Mouse (Mus musculus): ENCODE measurements at regions not wholly inside any gene's neighbourhood (a gene's known extent, or its start where the extent isn't known, plus 50 kb on each side); places are given as distances from the start of the nearest gene placed in this dataset.
"Not testable (repeated sequence)": the region's sequence is repeated elsewhere in the genome, so short reads cannot be mapped to it uniquely, and the experiment has no call there.

GRCm38 (mm10) chr10:9331694-9332093, 343.3 kb downstream of the Samd5 start:
- Histone ChIP-seq H3K27ac (ENCODE audit: low read length) (no peak overlapping the region), H3K36me3 (ENCODE audit: insufficient read depth, low read length) (no peaks in the 10 kb centered on the region), H3K9me3 (ENCODE audit: low read length) (no peaks in the 10 kb centered on the region), H3K4me1 (ENCODE audit: insufficient read depth, low read length) (no peaks in the 10 kb centered on the region), H3K4me2 (replicated peaks; ENCODE audit: low read depth, low read length) (no peak overlapping the region), H3K9ac (replicated peaks; ENCODE audit: low read length) (no peak overlapping the region), H3K27me3 (ENCODE audit: insufficient read depth, low read length) (no peaks in the 10 kb centered on the region), H3K4me3 (ENCODE audit: low read length) (no peak overlapping the region)
- ATAC-seq (ENCODE audit: low FRiP score, low TSS enrichment): no peak
- WGBS: 53% methylated on average over 3 of the region's 3 CpGs

GRCm38 (mm10) chr10:9328324-9328723, 346.7 kb downstream of the Samd5 start:
- no peak for ATAC-seq (ENCODE audit: low FRiP score, low TSS enrichment)
- Histone ChIP-seq H3K27ac (ENCODE audit: low read length) (no peak overlapping the region), H3K4me3 (ENCODE audit: low read length) (no peak overlapping the region), H3K9me3 (ENCODE audit: low read length) (no peaks in the 10 kb centered on the region), H3K27me3 (ENCODE audit: insufficient read depth, low read length) (no peaks in the 10 kb centered on the region), H3K9ac (replicated peaks; ENCODE audit: low read length) (no peak overlapping the region), H3K4me1 (ENCODE audit: insufficient read depth, low read length) (no peaks in the 10 kb centered on the region), H3K36me3 (ENCODE audit: insufficient read depth, low read length) (no peaks in the 10 kb centered on the region), H3K4me2 (replicated peaks; ENCODE audit: low read depth, low read length) (no peak overlapping the region)
- 92% methylated on average over 4 of the region's 4 CpGs for WGBS

GRCm38 (mm10) chr10:9327881-9328280, 347.1 kb downstream of the Samd5 start:
- not testable (repeated sequence) for H3K36me3 ChIP-seq (ENCODE audit: insufficient read depth, low read length)

GRCm38 (mm10) chr10:9312326-9312725, 362.7 kb downstream of the Samd5 start:
- H3K4me2 ChIP-seq (replicated peaks; ENCODE audit: low read depth, low read length): no peak overlapping the region
- H3K27me3 ChIP-seq (ENCODE audit: insufficient read depth, low read length): no peaks in the 10 kb centered on the region
- no peak for ATAC-seq (ENCODE audit: low FRiP score, low TSS enrichment)
- no peaks in the 10 kb centered on the region for H3K36me3 ChIP-seq (ENCODE audit: insufficient read depth, low read length)
- no peak overlapping the region for H3K4me3 ChIP-seq (ENCODE audit: low read length)
- WGBS: 92% methylated on average over 6 of the region's 6 CpGs
- no peaks in the 10 kb centered on the region for H3K9me3 ChIP-seq (ENCODE audit: low read length)
- H3K4me1 ChIP-seq (ENCODE audit: insufficient read depth, low read length): 0 out of 2 replicates have a peak, but pooled peaks cover 3% of the 10 kb centered on the region
- no peak overlapping the region for H3K9ac ChIP-seq (replicated peaks; ENCODE audit: low read length)
- H3K27ac ChIP-seq (ENCODE audit: low read length): no peak overlapping the region

More at GRCm38 (mm10) chr10:9327881-9328280, 347.1 kb downstream of the Samd5 start:
- not testable (repeated sequence) for H3K4me3 ChIP-seq (ENCODE audit: low read length); H3K4me1 ChIP-seq (ENCODE audit: insufficient read depth, low read length); H3K4me2 ChIP-seq (replicated peaks; ENCODE audit: low read depth, low read length); H3K27ac ChIP-seq (ENCODE audit: low read length); H3K9me3 ChIP-seq (ENCODE audit: low read length); H3K9ac ChIP-seq (replicated peaks; ENCODE audit: low read length); ATAC-seq (ENCODE audit: low FRiP score, low TSS enrichment); H3K27me3 ChIP-seq (ENCODE audit: insufficient read depth, low read length)
- WGBS: 80% methylated on average over 4 of the region's 4 CpGs

GRCm38 (mm10) chr10:9310346-9310745, 364.7 kb downstream of the Samd5 start:
- no peak for ATAC-seq (ENCODE audit: low FRiP score, low TSS enrichment)
- WGBS: 67% methylated on average over 5 of the region's 5 CpGs

GRCm38 (mm10) chr10:9296055-9296454, 379.0 kb downstream of the Samd5 start:
- ATAC-seq (ENCODE audit: low FRiP score, low TSS enrichment): no peak
- Histone ChIP-seq H3K9me3 (ENCODE audit: low read length) (no peaks in the 10 kb centered on the region), H3K27ac (ENCODE audit: low read length) (no peak overlapping the region), H3K4me2 (replicated peaks; ENCODE audit: low read depth, low read length) (no peak overlapping the region), H3K4me3 (ENCODE audit: low read length) (no peak overlapping the region), H3K9ac (replicated peaks; ENCODE audit: low read length) (no peak overlapping the region), H3K27me3 (ENCODE audit: insufficient read depth, low read length) (no peaks in the 10 kb centered on the region), H3K4me1 (ENCODE audit: insufficient read depth, low read length) (no peaks in the 10 kb centered on the region), H3K36me3 (ENCODE audit: insufficient read depth, low read length) (no peaks in the 10 kb centered on the region)
- WGBS: 57% methylated on average over 1 of the region's 1 CpGs

More at GRCm38 (mm10) chr10:9310346-9310745, 364.7 kb downstream of the Samd5 start:
- H3K9me3 ChIP-seq (ENCODE audit: low read length): no peaks in the 10 kb centered on the region
- no peak overlapping the region for H3K4me3 ChIP-seq (ENCODE audit: low read length)
- H3K4me2 ChIP-seq (replicated peaks; ENCODE audit: low read depth, low read length): no peak overlapping the region
- H3K27me3 ChIP-seq (ENCODE audit: insufficient read depth, low read length): no peaks in the 10 kb centered on the region
- no peak overlapping the region for H3K9ac ChIP-seq (replicated peaks; ENCODE audit: low read length)
- no peaks in the 10 kb centered on the region for H3K36me3 ChIP-seq (ENCODE audit: insufficient read depth, low read length)
- H3K27ac ChIP-seq (ENCODE audit: low read length): no peak overlapping the region
- 0 out of 2 replicates have a peak, but pooled peaks cover 3% of the 10 kb centered on the region for H3K4me1 ChIP-seq (ENCODE audit: insufficient read depth, low read length)

- 82% methylated on average over 1 of the region's 1 CpGs for WGBS
- no peaks in the 10 kb centered on the region for H3K27me3 ChIP-seq (ENCODE audit: insufficient read depth, low read length)
- no peak overlapping the region for H3K9ac ChIP-seq (replicated peaks; ENCODE audit: low read length)
- no peaks in the 10 kb centered on the region for H3K4me1 ChIP-seq (ENCODE audit: insufficient read depth, low read length)
- no peaks in the 10 kb centered on the region for H3K36me3 ChIP-seq (ENCODE audit: insufficient read depth, low read length)
- no peak overlapping the region for H3K4me3 ChIP-seq (ENCODE audit: low read length)
- no peak for ATAC-seq (ENCODE audit: low FRiP score, low TSS enrichment)
- no peaks in the 10 kb centered on the region for H3K9me3 ChIP-seq (ENCODE audit: low read length)
- H3K27ac ChIP-seq (ENCODE audit: low read length): no peak overlapping the region
- H3K4me2 ChIP-seq (replicated peaks; ENCODE audit: low read depth, low read length): no peak overlapping the region
These were observed 379.7 kb downstream of the Samd5 start for GRCm38 (mm10) chr10:9295269-9295668.

GRCm38 (mm10) chr10:9294620-9295019, 380.4 kb downstream of the Samd5 start:
- ATAC-seq (ENCODE audit: low FRiP score, low TSS enrichment): no peak
- no peak overlapping the region for H3K27ac ChIP-seq (ENCODE audit: low read length)
- H3K4me3 ChIP-seq (ENCODE audit: low read length): no peak overlapping the region
- no peak overlapping the region for H3K9ac ChIP-seq (replicated peaks; ENCODE audit: low read length)
- no peaks in the 10 kb centered on the region for H3K36me3 ChIP-seq (ENCODE audit: insufficient read depth, low read length)
- H3K4me1 ChIP-seq (ENCODE audit: insufficient read depth, low read length): no peaks in the 10 kb centered on the region
- no peak overlapping the region for H3K4me2 ChIP-seq (replicated peaks; ENCODE audit: low read depth, low read length)
- no peaks in the 10 kb centered on the region for H3K9me3 ChIP-seq (ENCODE audit: low read length)
- 55% methylated on average over 2 of the region's 2 CpGs for WGBS
- H3K27me3 ChIP-seq (ENCODE audit: insufficient read depth, low read length): no peaks in the 10 kb centered on the region

GRCm38 (mm10) chr10:9291456-9292146, 383.4 kb downstream of the Samd5 start:
- no peak for ATAC-seq (ENCODE audit: low FRiP score, low TSS enrichment)
- no peaks in the 10 kb centered on the region for H3K4me1 ChIP-seq (ENCODE audit: insufficient read depth, low read length)
- no peak overlapping the region for H3K4me2 ChIP-seq (replicated peaks; ENCODE audit: low read depth, low read length)
- no peak overlapping the region for H3K9ac ChIP-seq (replicated peaks; ENCODE audit: low read length)
- H3K27ac ChIP-seq (ENCODE audit: low read length): no peak overlapping the region
- H3K36me3 ChIP-seq (ENCODE audit: insufficient read depth, low read length): no peaks in the 10 kb centered on the region
- no peaks in the 10 kb centered on the region for H3K27me3 ChIP-seq (ENCODE audit: insufficient read depth, low read length)
- H3K4me3 ChIP-seq (ENCODE audit: low read length): no peak overlapping the region
- 60% methylated on average over 6 of the region's 6 CpGs for WGBS
- H3K9me3 ChIP-seq (ENCODE audit: low read length): no peaks in the 10 kb centered on the region

- no peak overlapping the region for H3K9ac ChIP-seq (replicated peaks; ENCODE audit: low read length)
- H3K27me3 ChIP-seq (ENCODE audit: insufficient read depth, low read length): no peaks in the 10 kb centered on the region
- no peak overlapping the region for H3K27ac ChIP-seq (ENCODE audit: low read length)
- H3K4me1 ChIP-seq (ENCODE audit: insufficient read depth, low read length): no peaks in the 10 kb centered on the region
- no peak overlapping the region for H3K4me2 ChIP-seq (replicated peaks; ENCODE audit: low read depth, low read length)
- ATAC-seq (ENCODE audit: low FRiP score, low TSS enrichment): no peak
- no peaks in the 10 kb centered on the region for H3K9me3 ChIP-seq (ENCODE audit: low read length)
- no peaks in the 10 kb centered on the region for H3K36me3 ChIP-seq (ENCODE audit: insufficient read depth, low read length)
- no peak overlapping the region for H3K4me3 ChIP-seq (ENCODE audit: low read length)
- WGBS: 90% methylated on average over 3 of the region's 3 CpGs
These were observed 387.1 kb upstream of the Sash1 start for GRCm38 (mm10) chr10:9272940-9273339.

Measured in kidney, embryonic 16.5 days (tissue).